Mouse (Mus musculus): ENCODE measurements around the gene Plscr3.

- no peak; the same call in 1 of the 2 replicates for TF ChIP-seq CTCF (conservative IDR thresholded peaks at IDR 0.05; ENCODE audit: insufficient read depth, insufficient read length, low read depth, low read length)
- TF ChIP-seq POLR2A (IDR thresholded peaks at IDR 0.05; ENCODE audit: low read depth, low read length), result no peak
Measured at GRCm38 (mm10) chr11:69886907-69887635, 40.9 kb downstream of the Plscr3 start.
